Mouse (Mus musculus) skeletal muscle tissue, adult 2 months (tissue): Measurements from ENCODE around the gene Xrcc5.
A peak's percentile ranks its signal among the peaks of the same experiment; 100 is the strongest.

Experiments used
- DNase-seq: peaks from one replicate; pipeline ENCODE4 v3.0.0-alpha.2; 2012; ENCODE audit warnings: low read depth, low spot score

The Xrcc5 gene

GRCm38 (mm10) chr1:72307317-72307798 lies at the start of gene Xrcc5:
Gene Xrcc5, plus strand, starts transcription at chr1:72307421.
- DNase-seq = peak; percentile 93

DNA sequence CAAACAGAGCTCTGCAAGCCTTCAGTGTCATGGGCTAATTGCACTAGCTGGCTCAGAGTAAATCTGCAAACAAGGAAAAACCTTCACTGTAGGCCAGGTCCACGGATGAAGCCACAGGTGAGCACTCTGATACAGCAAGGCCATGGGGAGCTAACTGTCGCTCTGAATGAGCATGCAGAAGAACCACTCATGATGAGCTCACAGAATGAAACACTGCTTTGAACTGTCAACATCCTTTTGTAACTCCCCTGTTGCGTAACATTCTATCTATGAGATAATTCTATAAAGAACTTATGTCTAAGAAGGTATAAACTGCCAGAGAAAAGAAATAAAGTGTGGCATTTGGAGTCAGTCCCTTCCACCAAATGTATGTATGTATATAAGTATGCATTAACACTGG lies 44.1 kb upstream of the Xrcc5 start:
- no peak for DNase-seq

DNA sequence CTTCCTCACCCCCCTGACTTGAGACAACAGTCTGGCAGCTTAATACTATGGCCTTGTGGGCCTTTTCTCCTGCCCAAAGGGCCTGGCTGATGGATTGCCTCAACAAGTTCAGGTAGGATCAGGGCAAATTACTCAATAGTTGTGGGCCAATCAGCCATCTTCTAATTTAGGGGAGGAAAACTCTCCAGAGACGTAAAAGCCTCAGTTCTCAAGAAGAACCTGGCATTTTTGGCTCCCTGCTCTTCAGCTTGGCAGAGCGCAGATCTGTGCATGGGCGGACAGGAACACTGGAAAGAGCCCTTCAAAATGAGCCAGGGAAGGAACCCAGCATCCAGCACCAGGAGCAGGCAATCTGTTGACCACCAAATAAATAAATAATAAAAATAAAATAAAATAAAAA lies 29.1 kb upstream of the Xrcc5 start:
- DNase-seq = no peak

DNA sequence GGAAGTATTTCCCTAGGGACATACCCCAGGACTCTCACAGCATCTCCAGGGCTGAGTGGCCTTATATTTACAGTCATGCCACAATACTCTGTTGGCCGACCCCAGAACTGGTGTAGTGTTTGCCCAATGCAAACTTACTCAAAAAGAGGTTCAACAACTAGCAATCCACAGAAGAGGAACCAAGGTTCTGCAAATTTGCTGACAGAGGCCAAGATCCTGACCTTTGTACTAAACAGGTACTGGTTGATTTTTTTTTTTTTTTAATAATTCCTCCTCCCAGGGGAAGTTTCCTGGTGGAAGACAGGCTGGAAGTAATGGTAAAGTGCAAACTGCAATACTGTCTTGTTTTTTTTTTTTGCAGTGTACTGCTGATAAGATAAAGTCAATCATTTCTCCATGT lies 24.6 kb upstream of the Xrcc5 start:
- DNase-seq = no peak

- peak; percentile 90 for DNase-seq
These were observed 23.2 kb upstream of the Xrcc5 start, which contains the start of the genes Pecr and Tmem169 for GRCm38 (mm10) chr1:72283992-72284485. Gene Pecr, minus strand, starts transcription at chr1:72284314. Gene Tmem169, plus strand, starts transcription at chr1:72284369.

DNA sequence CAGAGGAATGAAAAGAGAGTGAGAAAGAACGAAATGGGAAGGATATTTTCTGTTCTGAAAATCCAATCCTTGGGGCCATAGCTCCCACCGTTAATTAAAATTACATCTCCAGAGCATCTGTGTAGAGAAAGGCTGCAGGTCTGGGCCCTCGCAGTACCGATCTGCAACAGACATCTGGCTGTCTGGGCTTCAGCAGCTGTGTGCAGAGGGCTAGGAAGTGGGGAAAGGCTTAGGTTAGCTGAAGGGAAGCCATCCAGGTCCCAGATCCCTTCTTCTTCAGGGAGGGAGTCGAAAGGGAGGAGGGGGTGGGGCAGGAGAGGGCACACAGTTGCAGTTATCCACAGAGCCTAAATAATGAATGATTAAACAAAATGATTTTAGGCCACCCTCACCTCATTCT lies 22.7 kb upstream of the Xrcc5 start:
- no peak for DNase-seq

GRCm38 (mm10) chr1:72286904-72287303 lies 20.3 kb upstream of the Xrcc5 start:
- DNase-seq = no peak

GRCm38 (mm10) chr1:72287893-72288292 lies 19.3 kb upstream of the Xrcc5 start:
- no peak for DNase-seq

GRCm38 (mm10) chr1:72288527-72289150 lies 18.6 kb upstream of the Xrcc5 start:
- DNase-seq = no peak

DNA sequence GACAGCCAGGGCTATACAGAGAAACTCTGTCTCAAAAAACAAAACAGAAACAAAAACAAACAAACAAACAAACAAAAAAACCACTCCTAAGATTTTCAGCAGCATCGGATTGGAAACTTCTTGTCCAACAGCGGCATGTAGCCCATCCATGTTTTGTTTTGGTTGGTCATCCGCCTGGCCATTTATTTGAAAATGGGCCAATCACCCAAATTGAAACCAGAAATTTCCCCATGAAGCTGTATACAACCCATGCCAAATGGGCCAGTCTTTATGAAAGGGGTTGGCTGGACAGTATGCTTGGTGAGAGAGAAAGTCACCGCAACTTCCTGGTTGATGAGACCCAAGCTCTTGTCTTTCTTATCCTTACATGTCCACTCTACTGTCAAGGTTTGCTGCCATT lies 16.3 kb upstream of the Xrcc5 start:
- no peak for DNase-seq

- no peak for DNase-seq
These were observed 15.8 kb upstream of the Xrcc5 start for GRCm38 (mm10) chr1:72291421-72291820.

GRCm38 (mm10) chr1:72291925-72292324 lies 15.3 kb upstream of the Xrcc5 start:
- DNase-seq = no peak

GRCm38 (mm10) chr1:72293869-72294663 lies 13.2 kb upstream of the Xrcc5 start:
- no peak for DNase-seq

- DNase-seq = peak; percentile 66
These were observed 11.5 kb upstream of the Xrcc5 start for GRCm38 (mm10) chr1:72295746-72296145.

DNA sequence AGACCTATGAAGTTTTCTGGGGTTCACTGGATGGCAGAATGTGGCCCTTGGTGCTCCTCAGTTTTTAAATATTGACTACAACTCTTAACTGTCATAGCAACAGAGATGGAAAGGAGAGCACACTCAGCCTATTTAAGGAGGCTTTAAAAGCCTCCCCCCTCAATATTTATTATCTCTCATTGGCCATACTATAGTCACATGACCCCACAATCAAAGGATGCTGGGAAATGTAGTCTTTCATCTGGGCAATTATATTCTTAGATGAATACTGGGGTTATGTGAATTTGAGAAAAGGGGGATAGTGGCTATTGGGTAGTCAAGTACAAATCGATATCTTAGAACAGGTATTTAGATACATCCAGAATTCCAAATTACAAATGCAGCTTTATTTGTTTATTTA lies 5.4 kb upstream of the Xrcc5 start:
- no peak for DNase-seq

GRCm38 (mm10) chr1:72306241-72306640 lies 980 bp upstream of the Xrcc5 start:
- DNase-seq = no peak

GRCm38 (mm10) chr1:72306679-72307181 lies 491 bp upstream of the Xrcc5 start:
- peak; percentile 24 for DNase-seq

DNA sequence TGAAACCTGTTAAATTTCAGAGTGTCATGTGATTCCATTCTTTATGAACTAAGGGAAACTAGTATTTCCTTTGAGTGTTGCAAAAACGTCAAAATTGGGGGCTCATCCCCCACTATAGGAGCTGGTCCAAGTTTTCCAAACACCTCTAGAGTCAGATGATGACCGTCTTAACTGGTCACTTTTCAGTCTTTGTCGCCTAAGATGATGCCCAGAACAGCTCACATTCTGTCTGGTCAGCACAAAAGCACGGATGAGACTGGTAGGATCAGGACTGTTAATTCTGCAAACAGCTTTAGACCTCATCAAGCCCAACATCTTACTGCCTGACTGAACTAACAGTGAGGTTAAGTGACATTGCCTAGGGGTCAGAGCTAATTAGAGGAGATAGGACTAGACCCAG lies 1.7 kb downstream of the Xrcc5 start:
- peak; percentile 34 for DNase-seq

- DNase-seq = peak; percentile 66
These were observed 2.7 kb downstream of the Xrcc5 start for GRCm38 (mm10) chr1:72309744-72310424.

- no peak for DNase-seq
These were observed 5.6 kb downstream of the Xrcc5 start for GRCm38 (mm10) chr1:72312701-72313398.

GRCm38 (mm10) chr1:72313399-72314039 lies 6.3 kb downstream of the Xrcc5 start:
- DNase-seq = no peak
